Mouse (Mus musculus): ENCODE measurements at regions not wholly inside any gene's neighbourhood (a gene's known extent, or its start where the extent isn't known, plus 50 kb on each side); places are given as distances from the start of the nearest gene placed in this dataset.

GRCm38 (mm10) chr17:68158172-68158651 lies 115.4 kb upstream of the L3mbtl4 start:
- Histone ChIP-seq H3K9me3 (replicated peaks) (peaks cover 37% of the 10 kb centered on the region), H3K4me3 (ENCODE audit: low read depth, low read length) (no peak overlapping the region), H3K27me3 (ENCODE audit: insufficient read depth, low read length) (no peaks in the 10 kb centered on the region), H3K4me1 (ENCODE audit: insufficient read depth, low read depth, low read length) (no peaks in the 10 kb centered on the region), H3K36me3 (replicated peaks) (no peaks in the 10 kb centered on the region)
- TF ChIP-seq TAL1 (conservative IDR thresholded peaks at IDR 0.05; ENCODE audit: low read depth, low read length) (no peak), GATA2 (IDR thresholded peaks at IDR 0.05; ENCODE audit: borderline replicate concordance, low read depth, low read length) (no peak), POLR2AphosphoS5 (IDR thresholded peaks at IDR 0.05; ENCODE audit: insufficient replicate concordance, low read depth, low read length) (no peak), CTCF (IDR thresholded peaks at IDR 0.05; ENCODE audit: low read depth, low read length) (no peak), GATA1 (IDR thresholded peaks at IDR 0.05; ENCODE audit: borderline replicate concordance, low read length) (no peak)
- no peak for ATAC-seq (ENCODE audit: extremely low read depth, insufficient number of reproducible peaks, low FRiP score, poor library complexity, severe bottlenecking)
- no peak for DNase-seq (ENCODE audit: low spot score)

DNA sequence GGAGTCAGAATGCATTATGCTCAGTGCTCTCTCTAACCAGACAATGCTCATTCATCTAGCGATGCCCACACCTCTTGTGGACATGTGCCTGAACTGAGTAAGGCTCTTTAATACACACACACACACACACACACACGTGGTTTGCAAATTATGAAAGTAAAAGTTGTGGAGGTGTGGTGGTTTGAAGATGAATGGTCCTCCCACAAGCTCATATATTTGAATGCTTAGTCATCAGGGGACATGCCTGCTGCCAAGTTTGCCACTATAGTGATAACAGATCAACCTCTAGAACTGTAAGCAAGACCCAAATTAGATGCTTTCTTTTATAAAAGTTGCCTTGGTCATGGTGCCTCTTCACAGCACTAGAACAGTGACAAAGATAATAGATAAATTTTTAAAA lies 112.5 kb upstream of the L3mbtl4 start:
- DNase-seq (ENCODE audit: low spot score) (no peak), ATAC-seq (ENCODE audit: extremely low read depth, insufficient number of reproducible peaks, low FRiP score, poor library complexity, severe bottlenecking) (no peak)
- no peak overlapping the region for H3K4me3 ChIP-seq (ENCODE audit: low read depth, low read length)
- no peaks in the 10 kb centered on the region for H3K4me1 ChIP-seq (ENCODE audit: insufficient read depth, low read depth, low read length)
- peaks cover 38% of the 10 kb centered on the region for H3K9me3 ChIP-seq (replicated peaks)
- H3K27me3 ChIP-seq (ENCODE audit: insufficient read depth, low read length), result no peaks in the 10 kb centered on the region
- TF ChIP-seq POLR2AphosphoS5 (IDR thresholded peaks at IDR 0.05; ENCODE audit: insufficient replicate concordance, low read depth, low read length), result no peak
- TF ChIP-seq TAL1 (conservative IDR thresholded peaks at IDR 0.05; ENCODE audit: low read depth, low read length), result no peak
- no peak for TF ChIP-seq GATA1 (IDR thresholded peaks at IDR 0.05; ENCODE audit: borderline replicate concordance, low read length)
- no peak for TF ChIP-seq CTCF (IDR thresholded peaks at IDR 0.05; ENCODE audit: low read depth, low read length)
- TF ChIP-seq GATA2 (IDR thresholded peaks at IDR 0.05; ENCODE audit: borderline replicate concordance, low read depth, low read length), result no peak
- H3K36me3 ChIP-seq (replicated peaks), result no peaks in the 10 kb centered on the region

DNA sequence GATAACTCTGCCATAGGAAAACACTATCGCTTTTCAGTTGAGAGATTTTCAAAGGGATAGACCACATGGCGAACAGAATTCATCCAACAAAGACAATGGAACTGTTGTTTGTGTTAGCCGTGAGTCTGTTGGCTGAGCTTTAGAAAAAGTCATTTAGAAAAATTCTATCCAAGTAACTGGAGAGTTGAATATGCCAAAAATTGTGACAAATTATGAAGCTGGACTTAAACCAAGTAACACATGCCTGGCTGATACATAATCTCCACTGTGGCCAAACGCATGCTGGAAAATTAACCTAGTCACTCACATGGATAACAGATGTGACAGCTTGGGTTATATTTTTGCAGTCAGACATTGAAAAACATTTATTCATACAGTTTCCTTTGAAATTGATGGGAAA lies 110.1 kb upstream of the L3mbtl4 start:
- ATAC-seq (ENCODE audit: extremely low read depth, insufficient number of reproducible peaks, low FRiP score, poor library complexity, severe bottlenecking) (no peak), DNase-seq (ENCODE audit: low spot score) (no peak)
- H3K27me3 ChIP-seq (ENCODE audit: insufficient read depth, low read length), result no peaks in the 10 kb centered on the region
- H3K4me3 ChIP-seq (ENCODE audit: low read depth, low read length), result no peak overlapping the region
- H3K4me1 ChIP-seq (ENCODE audit: insufficient read depth, low read depth, low read length), result no peaks in the 10 kb centered on the region
- TF ChIP-seq TAL1 (conservative IDR thresholded peaks at IDR 0.05; ENCODE audit: low read depth, low read length) (no peak), CTCF (IDR thresholded peaks at IDR 0.05; ENCODE audit: low read depth, low read length) (no peak), GATA1 (IDR thresholded peaks at IDR 0.05; ENCODE audit: borderline replicate concordance, low read length) (no peak), POLR2AphosphoS5 (IDR thresholded peaks at IDR 0.05; ENCODE audit: insufficient replicate concordance, low read depth, low read length) (no peak), GATA2 (IDR thresholded peaks at IDR 0.05; ENCODE audit: borderline replicate concordance, low read depth, low read length) (no peak)
- peaks cover 24% of the 10 kb centered on the region for H3K9me3 ChIP-seq (replicated peaks)
- no peaks in the 10 kb centered on the region for H3K36me3 ChIP-seq (replicated peaks)

GRCm38 (mm10) chr17:68164666-68165065 lies 108.9 kb upstream of the L3mbtl4 start:
- Histone ChIP-seq H3K27me3 (ENCODE audit: insufficient read depth, low read length) (no peaks in the 10 kb centered on the region), H3K4me3 (ENCODE audit: low read depth, low read length) (no peak overlapping the region), H3K36me3 (replicated peaks) (no peaks in the 10 kb centered on the region), H3K4me1 (ENCODE audit: insufficient read depth, low read depth, low read length) (no peaks in the 10 kb centered on the region), H3K9me3 (replicated peaks) (peaks cover 21% of the 10 kb centered on the region)
- ATAC-seq (ENCODE audit: extremely low read depth, insufficient number of reproducible peaks, low FRiP score, poor library complexity, severe bottlenecking) (no peak), DNase-seq (ENCODE audit: low spot score) (no peak)
- TF ChIP-seq GATA1 (IDR thresholded peaks at IDR 0.05; ENCODE audit: borderline replicate concordance, low read length), result no peak
- TF ChIP-seq POLR2AphosphoS5 (IDR thresholded peaks at IDR 0.05; ENCODE audit: insufficient replicate concordance, low read depth, low read length), result no peak
- no peak for TF ChIP-seq GATA2 (IDR thresholded peaks at IDR 0.05; ENCODE audit: borderline replicate concordance, low read depth, low read length)
- no peak for TF ChIP-seq TAL1 (conservative IDR thresholded peaks at IDR 0.05; ENCODE audit: low read depth, low read length)
- TF ChIP-seq CTCF (IDR thresholded peaks at IDR 0.05; ENCODE audit: low read depth, low read length), result no peak

GRCm38 (mm10) chr17:68165171-68165825 lies 108.3 kb upstream of the L3mbtl4 start:
- Histone ChIP-seq H3K36me3 (replicated peaks) (no peaks in the 10 kb centered on the region), H3K4me1 (ENCODE audit: insufficient read depth, low read depth, low read length) (no peaks in the 10 kb centered on the region), H3K4me3 (ENCODE audit: low read depth, low read length) (no peak overlapping the region), H3K9me3 (replicated peaks) (peaks cover 26% of the 10 kb centered on the region), H3K27me3 (ENCODE audit: insufficient read depth, low read length) (no peaks in the 10 kb centered on the region)
- TF ChIP-seq GATA2 (IDR thresholded peaks at IDR 0.05; ENCODE audit: borderline replicate concordance, low read depth, low read length) (no peak), TAL1 (conservative IDR thresholded peaks at IDR 0.05; ENCODE audit: low read depth, low read length) (no peak), GATA1 (IDR thresholded peaks at IDR 0.05; ENCODE audit: borderline replicate concordance, low read length) (no peak), POLR2AphosphoS5 (IDR thresholded peaks at IDR 0.05; ENCODE audit: insufficient replicate concordance, low read depth, low read length) (no peak), CTCF (IDR thresholded peaks at IDR 0.05; ENCODE audit: low read depth, low read length) (no peak)
- ATAC-seq (ENCODE audit: extremely low read depth, insufficient number of reproducible peaks, low FRiP score, poor library complexity, severe bottlenecking) (no peak), DNase-seq (ENCODE audit: low spot score) (no peak)

DNA sequence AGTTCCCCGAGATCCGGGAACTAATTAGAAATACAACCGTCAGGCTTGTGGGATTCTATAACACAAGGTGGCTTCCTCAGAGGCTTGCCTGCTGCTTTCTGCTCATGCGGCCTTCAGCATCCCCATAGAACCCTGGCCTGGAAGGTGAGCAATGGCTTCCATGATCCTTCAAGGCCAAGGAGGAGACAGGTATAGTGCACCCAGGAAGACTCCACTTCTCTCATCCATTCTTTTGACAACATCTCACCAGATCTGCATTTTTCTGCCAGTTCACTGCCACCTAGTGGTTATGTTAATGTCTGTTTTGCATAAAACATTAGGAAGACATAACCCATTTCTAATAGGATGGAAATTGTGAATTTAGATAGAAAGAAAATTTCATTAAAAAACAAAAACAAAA lies 107.2 kb upstream of the L3mbtl4 start:
- Histone ChIP-seq H3K4me1 (ENCODE audit: insufficient read depth, low read depth, low read length) (no peaks in the 10 kb centered on the region), H3K36me3 (replicated peaks) (no peaks in the 10 kb centered on the region), H3K4me3 (ENCODE audit: low read depth, low read length) (no peak overlapping the region), H3K27me3 (ENCODE audit: insufficient read depth, low read length) (no peaks in the 10 kb centered on the region), H3K9me3 (replicated peaks) (peaks cover 27% of the 10 kb centered on the region)
- DNase-seq (ENCODE audit: low spot score) (no peak), ATAC-seq (ENCODE audit: extremely low read depth, insufficient number of reproducible peaks, low FRiP score, poor library complexity, severe bottlenecking) (no peak)
- no peak for TF ChIP-seq POLR2AphosphoS5 (IDR thresholded peaks at IDR 0.05; ENCODE audit: insufficient replicate concordance, low read depth, low read length)
- no peak for TF ChIP-seq GATA2 (IDR thresholded peaks at IDR 0.05; ENCODE audit: borderline replicate concordance, low read depth, low read length)
- no peak for TF ChIP-seq GATA1 (IDR thresholded peaks at IDR 0.05; ENCODE audit: borderline replicate concordance, low read length)
- no peak for TF ChIP-seq CTCF (IDR thresholded peaks at IDR 0.05; ENCODE audit: low read depth, low read length)
